Mouse (Mus musculus): ENCODE measurements around the gene Uri1. TPM values are rescaled to one million over a fixed set of nuclear protein-coding genes. Genes with fewer than 3 reads are reported as not detected.

Uri1 gene
- polyA plus RNA-seq, 1 experiment from 2014 or later: 42.3 TPM

DNA sequence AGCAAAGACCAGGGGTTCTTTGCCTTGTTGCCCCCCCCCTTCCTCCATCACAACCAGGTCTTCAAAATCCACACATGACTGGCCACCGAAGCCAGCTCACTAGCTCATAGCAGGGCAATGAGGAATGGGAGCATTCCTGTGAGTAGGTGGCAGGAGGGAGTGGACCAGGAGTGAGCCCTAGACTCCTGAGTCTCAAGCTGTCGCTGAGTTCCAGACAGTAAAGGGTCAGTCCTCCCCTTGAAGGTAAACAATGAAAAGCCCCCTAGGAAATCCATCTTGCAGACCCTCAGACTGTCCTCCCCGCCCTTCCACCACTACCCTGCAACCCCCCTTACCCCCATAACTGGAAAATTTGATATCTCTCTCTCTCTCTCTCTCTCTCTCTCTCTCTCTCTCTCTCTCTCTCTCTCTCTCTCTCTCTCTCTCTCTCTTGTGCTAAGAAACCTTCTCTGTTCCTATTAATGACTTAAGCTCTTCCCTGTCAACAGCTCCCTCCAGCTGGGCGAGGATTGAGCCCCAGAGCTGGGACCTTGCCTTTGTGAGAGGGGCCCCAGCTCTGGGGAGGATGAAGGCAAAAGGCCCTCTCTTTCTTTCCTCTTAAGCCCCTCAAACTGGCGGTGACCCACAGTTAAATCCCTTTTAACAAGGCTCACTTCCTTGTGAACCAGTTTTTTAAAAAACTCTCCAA is 112.1 kb downstream of the Uri1 start:
- peak; percentile 38; the same call in 1 of the 2 replicates for ATAC-seq (ENCODE audit: low FRiP score, low read depth)
- 39% methylated on average over 5 of the region's 5 CpGs for WGBS
- Histone ChIP-seq H3K4me3 (no peak overlapping the region), H3K4me2 (replicated peaks) (no peak overlapping the region), H3K36me3 (no peaks in the 10 kb centered on the region), H3K27ac (no peak overlapping the region; the same call in 1 of the 2 replicates), H3K9ac (no peak overlapping the region), H3K4me1 (peaks cover 19% of the 10 kb centered on the region), H3K27me3 (no peaks in the 10 kb centered on the region), H3K9me3 (no peaks in the 10 kb centered on the region)

DNA sequence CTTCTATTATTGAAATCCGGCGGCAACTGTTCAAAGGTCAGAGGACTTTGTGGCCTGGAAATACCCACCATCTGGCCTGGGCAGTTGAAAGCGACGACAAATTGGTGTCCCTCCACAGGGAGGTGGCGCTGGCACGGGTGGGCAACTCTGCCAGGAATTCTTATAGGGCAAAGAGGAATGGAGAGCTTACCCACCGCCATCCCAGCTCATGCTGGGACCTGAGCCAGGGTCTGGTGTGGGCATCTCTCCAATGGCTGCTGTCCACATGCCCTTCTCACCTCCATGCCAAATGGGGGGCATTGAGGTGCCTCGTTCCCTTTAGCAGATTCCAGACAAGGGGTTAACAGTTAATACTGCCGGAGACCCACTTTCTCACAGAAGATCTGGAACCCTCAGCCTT is 113.2 kb downstream of the Uri1 start:
- no peak for ATAC-seq (ENCODE audit: low FRiP score, low read depth)
- Histone ChIP-seq H3K4me3 (no peak overlapping the region), H3K4me2 (replicated peaks) (no peak overlapping the region), H3K27ac (no peak overlapping the region), H3K4me1 (peaks cover 19% of the 10 kb centered on the region), H3K36me3 (no peaks in the 10 kb centered on the region), H3K27me3 (no peaks in the 10 kb centered on the region), H3K9me3 (no peaks in the 10 kb centered on the region), H3K9ac (no peak overlapping the region)
- WGBS: 78% methylated on average over 9 of the region's 9 CpGs

Other genes with a start within 250 kb of the Uri1 start
- gene Zfp536, start 249.9 kb downstream of the Uri1 start, polyA plus RNA-seq (2015; fragmentation: Nextera tagmentation; extraction: Ambion mirVana): 5.7 and 6.6 TPM in 2 replicates
- 76.3 and 77.5 TPM in 2 replicates for gene Ccne1, start 84.0 kb upstream of the Uri1 start, polyA plus RNA-seq (2015; fragmentation: Nextera tagmentation; extraction: Ambion mirVana)
- 18.3 and 19.8 TPM in 2 replicates for gene 1600014C10Rik, start 159.7 kb upstream of the Uri1 start, polyA plus RNA-seq (2015; fragmentation: Nextera tagmentation; extraction: Ambion mirVana)
- gene Plekhf1, start 204.5 kb upstream of the Uri1 start, polyA plus RNA-seq (2015; fragmentation: Nextera tagmentation; extraction: Ambion mirVana): 3.6 and 3.7 TPM in 2 replicates
- gene Pop4, start 247.9 kb upstream of the Uri1 start, polyA plus RNA-seq (2015; fragmentation: Nextera tagmentation; extraction: Ambion mirVana): 67.0 TPM in 2 replicates

Data from limb, embryonic 13.5 days (tissue).